Mouse (Mus musculus): ENCODE results near the gene Fmnl2.

DNA sequence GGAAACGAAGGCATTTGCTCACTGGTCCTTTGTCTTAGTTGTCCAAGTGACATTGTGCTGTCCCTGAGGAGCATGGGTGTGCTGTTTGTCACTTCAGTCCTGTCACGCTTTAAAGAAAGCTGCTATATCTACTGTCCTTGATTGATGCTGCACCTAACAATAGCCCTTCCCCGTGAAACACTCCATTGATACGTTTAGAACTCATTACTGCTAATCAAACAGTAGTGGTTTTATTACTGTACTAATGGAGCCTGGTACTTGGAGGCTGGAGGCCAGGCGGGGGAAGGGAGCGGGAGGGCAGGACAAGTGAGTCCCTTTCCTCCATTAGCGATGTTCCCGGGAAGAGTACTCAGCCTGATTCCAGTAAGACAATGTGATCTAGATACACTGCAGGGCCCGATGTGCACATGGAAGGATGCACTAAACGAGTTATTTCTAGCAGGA, 70.2 kb downstream of the Fmnl2 start:
- TF ChIP-seq CTCF (IDR thresholded peaks at IDR 0.05; ENCODE audit: control insufficient read depth, insufficient read depth, insufficient replicate concordance, low read depth, low read length), result no peak
- no peak for TF ChIP-seq POLR2A (IDR thresholded peaks at IDR 0.05; ENCODE audit: control insufficient read depth, low read depth, low read length)

Data from testis, adult 2 months (tissue).